Mouse (Mus musculus) brown adipose tissue, adult 24 weeks (tissue): ENCODE data around the gene Lrch4. TPM values are rescaled to one million over a fixed set of nuclear protein-coding genes. Genes with fewer than 3 reads are reported as not detected.

ENCODE experiments used
- H3K27ac ChIP-seq: fragments of 200-500 bp; replicated peaks from 2 replicates; pipeline ENCODE4 v1.5.1; 2012; ENCODE audit warnings: low read depth, mild to moderate bottlenecking, low read length
- H3K4me1 ChIP-seq: fragments of 200-500 bp; 2 replicates; pipeline ENCODE4 v1.6.1; 2012; ENCODE audit warnings: low read length, mixed read lengths; ENCODE audit not compliant: control insufficient read depth, insufficient read depth, insufficient read length
- H3K4me3 ChIP-seq: fragments of 200-500 bp; 2 replicates; pipeline ENCODE4 v1.5.1; 2012; ENCODE audit warnings: low read depth, mild to moderate bottlenecking, low read length, moderate library complexity; ENCODE audit not compliant: insufficient read depth
- polyA plus RNA-seq: library from polyadenylated mRNA; stranded (reverse); fragments of >200 nt; gene quantifications from 2 replicates; pipeline ENCODE4 v1.2.4, GENCODE M21; 2012; ENCODE audit not compliant: missing spikeins, insufficient read depth, insufficient read length

The Lrch4 gene
- polyA plus RNA-seq, 1 experiment: 13.6 TPM

DNA sequence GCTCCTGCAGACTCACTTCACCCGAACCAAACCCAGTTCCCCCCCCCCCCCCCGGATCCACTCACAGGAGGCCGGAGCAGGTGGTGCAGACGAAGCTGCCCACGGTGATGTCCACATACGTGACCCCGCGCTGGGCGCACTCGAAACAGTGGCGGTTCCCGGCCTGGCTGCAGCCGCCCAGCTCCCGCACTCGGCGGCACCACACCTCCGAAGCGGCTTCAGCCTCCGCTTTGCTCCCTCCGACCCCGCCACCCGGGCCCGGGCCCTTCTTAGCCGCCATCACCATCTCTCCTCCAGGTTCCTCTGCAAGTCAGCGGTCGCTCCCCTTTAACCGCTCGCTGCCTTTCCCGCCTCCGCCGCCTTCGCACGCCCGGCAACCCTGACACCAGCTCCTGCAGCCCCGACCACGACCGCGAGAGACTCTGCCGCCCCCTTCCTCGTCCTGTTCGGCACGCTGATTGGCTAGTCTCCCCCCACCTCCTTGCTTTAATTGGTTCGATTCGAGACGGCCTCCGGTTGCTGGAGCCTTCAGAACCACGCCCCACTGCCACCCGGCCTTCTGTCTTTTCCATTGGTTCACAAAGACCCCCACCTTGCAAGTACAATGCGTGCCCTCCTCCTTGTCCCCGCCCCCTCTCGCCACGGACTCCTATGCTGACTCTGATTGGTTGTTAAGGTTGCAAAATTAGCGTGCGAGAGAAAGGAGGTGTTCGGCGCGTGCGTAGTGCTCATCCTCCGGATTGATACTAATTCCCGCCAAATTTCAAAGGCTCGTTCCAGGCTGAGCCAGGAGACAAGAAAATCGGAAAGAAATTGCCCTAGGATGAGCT, 55.6 kb downstream of the Lrch4 start, which contains the start of gene Agfg2:
TSS of gene Agfg2 (minus strand) at position 433 of the 830 bp plus-strand sequence.
- Histone ChIP-seq H3K27ac (no peak within 1 kb of the TSS), H3K4me3 (peak within 1 kb of the TSS; percentile 74), H3K4me1 (no peaks in the 10 kb centered on the region)

- Histone ChIP-seq H3K4me1 (no peaks in the 10 kb centered on the region), H3K4me3 (no peak overlapping the region), H3K27ac (no peak overlapping the region)
Measured at GRCm38 (mm10) chr5:137685653-137686052, 56.7 kb downstream of the Lrch4 start.

- Histone ChIP-seq H3K4me3 (no peak overlapping the region), H3K4me1 (no peaks in the 10 kb centered on the region), H3K27ac (no peak overlapping the region)
Measured at GRCm38 (mm10) chr5:137686127-137686790, 57.3 kb downstream of the Lrch4 start.

GRCm38 (mm10) chr5:137689974-137690373, 61.1 kb downstream of the Lrch4 start:
- H3K4me3 ChIP-seq: no peak overlapping the region
- H3K4me1 ChIP-seq: no peaks in the 10 kb centered on the region
- H3K27ac ChIP-seq: no peak overlapping the region

DNA sequence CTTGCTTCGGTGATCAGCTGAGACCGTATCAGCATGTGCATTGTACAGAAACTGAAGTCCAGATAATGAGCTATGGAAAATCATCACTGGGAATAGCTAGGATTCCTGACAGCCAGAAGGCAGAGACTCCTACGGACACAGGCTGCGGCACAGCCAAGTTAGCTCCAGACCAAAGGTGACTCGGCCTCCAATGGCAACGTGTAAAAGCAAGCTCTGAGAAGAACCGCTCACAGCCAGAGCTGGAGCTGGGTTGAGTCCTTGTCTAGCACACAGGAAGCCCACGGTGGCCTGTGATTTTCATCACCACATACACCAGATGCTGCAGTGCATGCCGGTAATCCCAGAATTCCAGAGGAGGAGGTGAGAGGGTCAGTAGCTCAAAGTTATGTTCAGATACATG, 61.6 kb downstream of the Lrch4 start:
- Histone ChIP-seq H3K27ac (no peak overlapping the region), H3K4me1 (no peaks in the 10 kb centered on the region)

More for the DNA sequence above, 61.6 kb downstream of the Lrch4 start:
- no peak overlapping the region for H3K4me3 ChIP-seq

Other genes starting within 250 kb of the Lrch4 start
- gene Zan, start 152.1 kb upstream of the Lrch4 start, polyA plus RNA-seq: not detected in 2 replicates
- 19.7 and 20.9 TPM in 2 replicates for gene Pop7, start 126.6 kb upstream of the Lrch4 start, polyA plus RNA-seq
- 8.6 and 11.2 TPM in 2 replicates for gene Gigyf1, start 110.6 kb upstream of the Lrch4 start, polyA plus RNA-seq
- gene Epo, start 95.9 kb upstream of the Lrch4 start, polyA plus RNA-seq: not detected in 2 replicates
- gene Gnb2, start 95.6 kb upstream of the Lrch4 start, polyA plus RNA-seq: 285 and 328 TPM in 2 replicates
- not detected in 2 replicates for gene Actl6b, start 75.6 kb upstream of the Lrch4 start, polyA plus RNA-seq
- gene Tfr2, start 59.3 kb upstream of the Lrch4 start, polyA plus RNA-seq: 4.6 and 6.1 TPM in 2 replicates
- 31.1 and 45.9 TPM in 2 replicates for gene Mospd3, start 28.1 kb upstream of the Lrch4 start, polyA plus RNA-seq
- gene Pcolce, start 15.3 kb upstream of the Lrch4 start, polyA plus RNA-seq: 66.8 and 89.9 TPM in 2 replicates
- not detected in 2 replicates for gene Fbxo24, start 119 bp upstream of the Lrch4 start, polyA plus RNA-seq
- gene Gm20605, start 54 bp downstream of the Lrch4 start, polyA plus RNA-seq: 0.95 and 2.3 TPM in 2 replicates
- gene Sap25, start 12.2 kb downstream of the Lrch4 start, polyA plus RNA-seq: 2.0 TPM in 1 of 2 replicates, not detected in the other
- gene Irs3, start 16.6 kb downstream of the Lrch4 start, polyA plus RNA-seq: 22.0 and 26.4 TPM in 2 replicates
- 16.2 and 17.6 TPM in 2 replicates for gene Agfg2, start 55.6 kb downstream of the Lrch4 start, polyA plus RNA-seq
- gene Nyap1, start 112.5 kb downstream of the Lrch4 start, polyA plus RNA-seq: not detected in 2 replicates
- 21.4 and 24.0 TPM in 2 replicates for gene Tsc22d4, start 116.6 kb downstream of the Lrch4 start, polyA plus RNA-seq
- 15.1 and 15.4 TPM in 2 replicates for gene Ppp1r35, start 149.7 kb downstream of the Lrch4 start, polyA plus RNA-seq
- gene Mepce, start 158.5 kb downstream of the Lrch4 start, polyA plus RNA-seq: 14.3 and 21.2 TPM in 2 replicates
- 2.9 and 4.9 TPM in 2 replicates for gene Zcwpw1, start 158.7 kb downstream of the Lrch4 start, polyA plus RNA-seq
- 1.3 TPM in 1 of 2 replicates, not detected in the other for gene Pilra, start 207.2 kb downstream of the Lrch4 start, polyA plus RNA-seq
- 1.0 and 1.4 TPM in 2 replicates for gene Pilrb1, start 229.0 kb downstream of the Lrch4 start, polyA plus RNA-seq
- 2.5 and 5.5 TPM in 2 replicates for gene Pilrb2, start 242.7 kb downstream of the Lrch4 start, polyA plus RNA-seq